Mouse (Mus musculus) hematopoietic stem cell, adult 5-6 weeks (primary cell): ENCODE results near the gene Calcoco2. TPM values are rescaled to one million over a fixed set of nuclear protein-coding genes. Genes with fewer than 3 reads are reported as not detected.

ENCODE experiments used
- ATAC-seq, 2 experiments: fragments of 125-278 bp in 1 of 2; replicated peaks in 1 of 2; 2 replicates each; pipeline ENCODE4 v1.8.0; 2016 to 2017; ENCODE audit warnings: inconsistent platforms in 2 of 2, mild to moderate bottlenecking in 2 of 2, moderate number of reproducible peaks in 2 of 2, low read depth in 1 of 2, moderate TSS enrichment in 1 of 2; ENCODE audit not compliant: low FRiP score in 2 of 2, poor library complexity in 2 of 2, severe bottlenecking in 2 of 2, insufficient read depth in 1 of 2, low TSS enrichment in 1 of 2
- total RNA-seq: library from RNA; stranded (forward); fragments of 172-1452, 232-1000 nt; gene quantifications from 2 replicates; pipeline ENCODE4 v1.2.3, GENCODE M21; 2017

Calcoco2 gene
- total RNA-seq, 1 experiment from 2014 or later: not detected

DNA sequence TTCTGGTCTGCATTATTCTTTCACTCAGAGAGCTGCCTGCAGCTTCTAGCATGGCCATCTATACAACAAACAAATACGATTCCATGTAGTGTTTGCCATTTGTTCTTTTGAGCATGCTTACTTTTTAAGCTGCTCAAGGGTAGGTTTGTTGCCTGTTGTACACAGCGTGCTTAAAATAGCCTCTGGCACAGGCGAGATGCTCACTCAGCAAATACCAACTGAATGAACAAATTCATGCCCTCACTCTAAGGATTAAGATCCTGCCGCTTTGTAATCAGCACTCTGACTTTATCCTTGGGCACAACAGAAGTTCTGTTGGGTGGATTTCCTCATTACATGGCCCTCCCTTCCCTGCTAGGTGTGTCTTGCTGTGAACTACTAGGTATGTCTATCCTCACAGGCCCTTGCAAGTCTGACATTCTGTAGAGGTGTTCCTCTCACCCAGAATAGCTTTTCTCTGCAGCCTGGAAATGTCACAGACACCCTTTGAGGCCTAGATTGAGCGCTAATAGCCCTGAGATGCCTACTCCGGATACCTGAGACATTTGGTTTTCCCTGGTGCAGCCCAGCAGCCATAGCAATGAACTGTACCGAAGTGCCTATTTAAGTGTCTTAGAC is 19.0 kb downstream of the Calcoco2 start:
- ATAC-seq: no peak

- ATAC-seq: no peak
Observed at GRCm38 (mm10) chr11:96091073-96091472, 20.7 kb downstream of the Calcoco2 start.

DNA sequence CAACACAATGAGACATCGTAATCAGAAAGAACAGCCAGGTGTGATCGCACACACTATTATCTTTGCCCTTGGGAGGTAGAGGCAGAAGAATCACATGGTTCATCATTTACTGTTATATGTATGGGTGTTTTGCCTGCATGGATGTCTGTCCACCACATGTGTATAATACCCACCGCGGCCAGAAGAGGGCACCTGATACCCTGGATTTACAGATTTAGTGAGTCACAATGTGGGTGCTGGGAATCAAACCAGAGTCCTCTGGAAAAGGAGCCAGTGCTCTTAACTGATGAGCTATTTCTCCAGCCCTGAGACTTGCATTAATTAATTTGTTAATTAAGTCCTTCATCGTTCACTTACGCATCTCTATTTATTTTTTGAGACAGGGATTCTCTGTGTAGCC is 23.8 kb downstream of the Calcoco2 start:
- no peak for ATAC-seq

GRCm38 (mm10) chr11:96082682-96083081 is 29.1 kb downstream of the Calcoco2 start:
- ATAC-seq: no peak

DNA sequence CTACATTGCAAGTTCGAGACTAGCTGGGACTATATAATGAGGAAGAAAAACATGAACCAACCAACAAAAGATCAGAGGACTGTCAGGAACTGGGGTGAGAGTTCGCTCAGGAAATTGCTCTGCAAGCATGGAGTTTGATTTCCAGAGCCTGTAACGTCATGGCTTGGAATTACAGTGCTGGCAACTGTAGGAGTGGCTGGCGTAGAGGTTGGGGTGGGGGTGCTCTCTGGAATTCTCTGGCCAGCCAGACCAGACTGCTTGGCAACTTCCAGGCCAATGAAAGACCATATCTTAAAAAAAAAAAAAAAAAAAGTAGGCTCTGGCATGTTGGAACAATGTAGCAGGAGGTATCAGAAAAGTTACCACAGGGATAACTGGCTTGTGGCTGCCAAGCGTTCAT is 31.0 kb downstream of the Calcoco2 start:
- ATAC-seq: no peak

GRCm38 (mm10) chr11:96076221-96077105 is 35.3 kb downstream of the Calcoco2 start:
- ATAC-seq: no peak

GRCm38 (mm10) chr11:96075509-96076220 is 36.1 kb downstream of the Calcoco2 start, which contains the start of gene Atp5g1:
TSS of gene Atp5g1 (minus strand) at chr11:96075670.
- ATAC-seq: peak; percentile 97 to 98

DNA sequence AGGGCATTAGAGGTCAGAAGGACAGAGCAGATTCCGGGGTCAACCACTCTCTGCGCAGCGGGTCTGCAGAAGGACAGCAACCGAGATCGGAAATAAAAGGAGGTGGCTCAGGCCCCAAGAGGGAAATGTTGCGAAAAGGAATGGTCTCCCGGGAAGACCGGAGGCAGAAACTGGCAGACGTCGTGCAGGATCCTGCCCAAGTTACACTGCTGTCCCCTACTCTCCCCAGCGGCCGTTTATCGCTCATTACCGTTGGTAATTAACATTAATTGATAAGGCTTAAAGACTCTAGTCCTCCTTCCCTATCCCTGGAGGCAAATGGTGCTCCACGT is 36.6 kb downstream of the Calcoco2 start:
- no peak for ATAC-seq

GRCm38 (mm10) chr11:96074351-96075176 is 37.2 kb downstream of the Calcoco2 start:
- no peak for ATAC-seq

DNA sequence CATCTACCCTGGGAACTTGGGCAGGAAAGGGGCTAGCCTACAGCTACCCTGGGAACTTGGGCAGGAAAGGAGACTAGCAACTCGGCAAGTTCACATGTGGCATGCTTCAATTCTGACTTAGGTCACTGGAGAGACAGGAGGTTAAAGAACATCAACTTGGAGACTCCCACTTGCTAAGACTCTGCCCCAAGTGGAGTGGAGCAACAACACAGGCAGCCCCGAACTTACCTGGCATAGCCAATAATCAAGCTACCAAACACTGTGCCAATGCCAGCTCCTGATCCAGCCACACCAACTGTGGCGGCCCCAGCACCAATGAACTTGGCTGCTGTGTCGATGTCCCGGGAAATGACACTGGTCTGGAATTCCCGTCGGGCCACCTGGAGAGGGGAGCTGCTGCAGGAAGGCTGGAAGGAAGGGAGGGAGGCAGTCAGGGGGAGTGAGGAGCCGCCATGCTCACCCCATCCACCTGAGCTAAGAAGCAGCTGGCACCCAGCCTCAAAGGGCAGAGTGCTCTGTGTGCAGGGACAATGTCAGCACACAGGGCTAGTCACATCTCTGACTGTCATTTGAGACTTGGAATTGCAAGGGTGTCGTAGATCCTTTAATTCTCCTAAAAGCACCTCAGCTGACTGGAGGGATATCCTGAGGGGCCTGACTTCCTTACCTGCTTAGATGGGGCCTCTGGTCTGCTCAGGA is 38.3 kb downstream of the Calcoco2 start:
- no peak for ATAC-seq

GRCm38 (mm10) chr11:96071013-96071412 is 40.8 kb downstream of the Calcoco2 start:
- no peak for ATAC-seq

- no peak for ATAC-seq
Observed at GRCm38 (mm10) chr11:96070353-96070752, 41.4 kb downstream of the Calcoco2 start.

- ATAC-seq: no peak
Observed at GRCm38 (mm10) chr11:96068231-96068630, 43.5 kb downstream of the Calcoco2 start.

GRCm38 (mm10) chr11:96065215-96065911 is 46.4 kb downstream of the Calcoco2 start, which contains the start of gene Ube2z:
TSS of gene Ube2z (minus strand) at chr11:96065388.
- ATAC-seq: peak; percentile 96 to 98

- ATAC-seq: peak; percentile 23 to 49; a peak in 1 of 4 replicates
Observed at GRCm38 (mm10) chr11:96064521-96065214, 47.1 kb downstream of the Calcoco2 start.

GRCm38 (mm10) chr11:96058309-96058708 is 53.5 kb downstream of the Calcoco2 start:
- no peak for ATAC-seq
